Mouse (Mus musculus): Measurements from ENCODE around the gene Zfp768. TPM values are rescaled to one million over a fixed set of nuclear protein-coding genes. Genes with fewer than 3 reads are reported as not detected.

Zfp768 gene
- polyA plus RNA-seq, 1 experiment, result 17.3 TPM

GRCm38 (mm10) chr7:127296098-127296497 is 49.3 kb downstream of the Zfp768 start, which contains the start of gene Itgal:
TSS of gene Itgal (plus strand) at chr7:127296260.
- Histone ChIP-seq H3ac (ENCODE audit: control insufficient read depth, insufficient read length) (no peak within 1 kb of the TSS), H3K79me2 (ENCODE audit: control insufficient read depth, insufficient read depth) (no peaks in the 10 kb centered on the region), H3K4me2 (ENCODE audit: low read depth) (no peak within 1 kb of the TSS), H3K27me3 (ENCODE audit: control insufficient read depth, insufficient read depth, insufficient read length) (peaks cover 52% of the 10 kb centered on the region), H3K4me3 (no peak within 1 kb of the TSS), H3K36me3 (ENCODE audit: control insufficient read depth, insufficient read depth) (no peaks in the 10 kb centered on the region)
- no peak for TF ChIP-seq MYOD1 (IDR thresholded peaks at IDR 0.05; ENCODE audit: control insufficient read depth in 1 of 3, insufficient read length in 2 of 3, low read depth in 2 of 3)
- no peak for TF ChIP-seq E2F4 (IDR thresholded peaks at IDR 0.05; ENCODE audit: insufficient read depth)
- TF ChIP-seq CEBPB (IDR thresholded peaks at IDR 0.05; ENCODE audit: insufficient read depth, poor library complexity, severe bottlenecking), result no peak
- no peak for TF ChIP-seq POLR2A (IDR thresholded peaks at IDR 0.05; ENCODE audit: insufficient read length, low read depth)

Other genes starting within 250 kb of the Zfp768 start
- gene Qprt, start 223.4 kb downstream of the Zfp768 start, polyA plus RNA-seq (2012; fragmentation: generic; extraction: Trizol), result 0.04 TPM
- gene Spn, start 207.8 kb downstream of the Zfp768 start, polyA plus RNA-seq (2012; fragmentation: generic; extraction: Trizol), result 21.7 TPM
- 58.3 TPM for gene Cd2bp2, start 149.5 kb downstream of the Zfp768 start, polyA plus RNA-seq (2012; fragmentation: generic; extraction: Trizol)
- gene Tbc1d10b, start 137.1 kb downstream of the Zfp768 start, polyA plus RNA-seq (2012; fragmentation: generic; extraction: Trizol), result 62.8 TPM
- gene Mylpf, start 136.7 kb downstream of the Zfp768 start, polyA plus RNA-seq (2012; fragmentation: generic; extraction: Trizol), result 10,881 TPM
- gene Zfp553, start 112.5 kb downstream of the Zfp768 start, polyA plus RNA-seq (2012; fragmentation: generic; extraction: Trizol), result 11.4 TPM
- 2.2 TPM for gene Sept1, start 112.5 kb downstream of the Zfp768 start, polyA plus RNA-seq (2012; fragmentation: generic; extraction: Trizol)
- 34.9 TPM for gene Zfp771, start 101.3 kb downstream of the Zfp768 start, polyA plus RNA-seq (2012; fragmentation: generic; extraction: Trizol)
- 76.9 TPM for gene Dctpp1, start 84.9 kb downstream of the Zfp768 start, polyA plus RNA-seq (2012; fragmentation: generic; extraction: Trizol)
- gene Sephs2, start 71.5 kb downstream of the Zfp768 start, polyA plus RNA-seq (2012; fragmentation: generic; extraction: Trizol), result 17.2 TPM
- 0.16 TPM for gene Itgal, start 49.3 kb downstream of the Zfp768 start, polyA plus RNA-seq (2012; fragmentation: generic; extraction: Trizol)
- gene Zfp747, start 30.5 kb upstream of the Zfp768 start, polyA plus RNA-seq (2012; fragmentation: generic; extraction: Trizol), result 3.6 TPM
- 0.34 TPM for gene 9130019O22Rik, start 41.6 kb upstream of the Zfp768 start, polyA plus RNA-seq (2012; fragmentation: generic; extraction: Trizol)
- 3.0 TPM for gene E430018J23Rik, start 48.0 kb upstream of the Zfp768 start, polyA plus RNA-seq (2012; fragmentation: generic; extraction: Trizol)
- 1.2 TPM for gene Zfp764, start 61.2 kb upstream of the Zfp768 start, polyA plus RNA-seq (2012; fragmentation: generic; extraction: Trizol)
- 11.6 TPM for gene Zfp688, start 76.5 kb upstream of the Zfp768 start, polyA plus RNA-seq (2012; fragmentation: generic; extraction: Trizol)
- 2.1 TPM for gene Zfp689, start 103.6 kb upstream of the Zfp768 start, polyA plus RNA-seq (2012; fragmentation: generic; extraction: Trizol)
- gene Prr14, start 114.0 kb upstream of the Zfp768 start, polyA plus RNA-seq (2012; fragmentation: generic; extraction: Trizol), result 26.5 TPM
- 21.2 TPM for gene Fbrs, start 133.6 kb upstream of the Zfp768 start, polyA plus RNA-seq (2012; fragmentation: generic; extraction: Trizol)
- gene Srcap, start 166.4 kb upstream of the Zfp768 start, polyA plus RNA-seq (2012; fragmentation: generic; extraction: Trizol), result 18.1 TPM
- 6.8 TPM for gene Gm42715, start 174.0 kb upstream of the Zfp768 start, polyA plus RNA-seq (2012; fragmentation: generic; extraction: Trizol)
- not detected for gene Tmem265, start 215.8 kb upstream of the Zfp768 start, polyA plus RNA-seq (2012; fragmentation: generic; extraction: Trizol)
- gene Phkg2, start 227.8 kb upstream of the Zfp768 start, polyA plus RNA-seq (2012; fragmentation: generic; extraction: Trizol), result 18.3 TPM
- 6.1 TPM for gene Ccdc189, start 243.0 kb upstream of the Zfp768 start, polyA plus RNA-seq (2012; fragmentation: generic; extraction: Trizol)
- gene Rnf40, start 243.2 kb upstream of the Zfp768 start, polyA plus RNA-seq (2012; fragmentation: generic; extraction: Trizol), result 32.2 TPM

Data from myocyte (in vitro differentiated cells).